Mouse (Mus musculus): ENCODE results near the gene Crat.

Crat gene

GRCm38 (mm10) chr2:30403870-30404269, 11.7 kb downstream of the Crat start:
- no peak for DNase-seq

- no peak for DNase-seq
These were observed 12.8 kb downstream of the Crat start for GRCm38 (mm10) chr2:30402843-30403242.

- DNase-seq: no peak
These were observed 13.2 kb downstream of the Crat start for GRCm38 (mm10) chr2:30402351-30402826.

GRCm38 (mm10) chr2:30401581-30401980, 14.0 kb downstream of the Crat start:
- DNase-seq: no peak

- peak; percentile 33 to 80 for DNase-seq
These were observed 16.1 kb downstream of the Crat start for GRCm38 (mm10) chr2:30399191-30400171.

- no peak for DNase-seq
These were observed 17.6 kb downstream of the Crat start for GRCm38 (mm10) chr2:30397986-30398512.

- DNase-seq: no peak
These were observed 19.4 kb downstream of the Crat start for GRCm38 (mm10) chr2:30396246-30396645.

GRCm38 (mm10) chr2:30395757-30396156, 19.9 kb downstream of the Crat start:
- DNase-seq: no peak

- DNase-seq: no peak
These were observed 22.3 kb downstream of the Crat start for GRCm38 (mm10) chr2:30393370-30393656.

- peak; percentile 79 to 89 for DNase-seq
These were observed 22.8 kb downstream of the Crat start for GRCm38 (mm10) chr2:30392577-30393369.

GRCm38 (mm10) chr2:30392114-30392576, 23.5 kb downstream of the Crat start, which contains the start of gene Dolpp1:
TSS of gene Dolpp1 (plus strand) at chr2:30392254.
- peak; percentile 98 to 100 for DNase-seq

- no peak for DNase-seq
These were observed 26.6 kb downstream of the Crat start for GRCm38 (mm10) chr2:30389000-30389399.

- DNase-seq: no peak
These were observed 28.7 kb downstream of the Crat start for GRCm38 (mm10) chr2:30386913-30387312.

- DNase-seq: peak in 1 of 2 experiments; percentile 28
These were observed 30.0 kb downstream of the Crat start for GRCm38 (mm10) chr2:30385591-30385990.

GRCm38 (mm10) chr2:30384814-30385213, 30.8 kb downstream of the Crat start:
- DNase-seq: no peak

- DNase-seq: peak in 1 of 2 experiments; percentile 47
These were observed 34.3 kb downstream of the Crat start for GRCm38 (mm10) chr2:30381377-30381725.

- peak in 1 of 2 experiments; percentile 34 for DNase-seq
These were observed 34.8 kb downstream of the Crat start for GRCm38 (mm10) chr2:30380564-30381376.

GRCm38 (mm10) chr2:30379307-30379706, 36.3 kb downstream of the Crat start:
- no peak for DNase-seq

GRCm38 (mm10) chr2:30377721-30378120, 37.9 kb downstream of the Crat start:
- no peak for DNase-seq

- no peak for DNase-seq
These were observed 39.7 kb downstream of the Crat start for GRCm38 (mm10) chr2:30375893-30376292.

- no peak for DNase-seq
These were observed 42.9 kb downstream of the Crat start for GRCm38 (mm10) chr2:30372726-30373125.

- no peak for DNase-seq
These were observed 44.1 kb downstream of the Crat start for GRCm38 (mm10) chr2:30371544-30371943.
